Mouse (Mus musculus) cerebellum, adult 2 months (tissue): ENCODE measurements at regions not wholly inside any gene's neighbourhood (a gene's known extent, or its start where the extent isn't known, plus 50 kb on each side); places are given as distances from the start of the nearest gene placed in this dataset.

Source experiments
- CTCF ChIP-seq: fragments of 200-500 bp; IDR thresholded peaks from 2 replicates; pipeline ENCODE4 v1.5.1; 2011; ENCODE audit warnings: low read depth, mild to moderate bottlenecking, control low read depth, low read length, moderate library complexity, borderline replicate concordance; ENCODE audit not compliant: insufficient read depth
- POLR2A ChIP-seq: fragments of 200-500 bp; IDR thresholded peaks from 2 replicates; pipeline ENCODE4 v1.6.1; 2011; ENCODE audit warnings: low read length, control low read depth, borderline replicate concordance; ENCODE audit not compliant: insufficient read depth

GRCm38 (mm10) chr14:17361910-17362309 is 298.2 kb upstream of the Thrb start:
- TF ChIP-seq CTCF (no peak), POLR2A (no peak)
